Mouse (Mus musculus) heart, adult 9 months (tissue): ENCODE measurements around the gene Mettl9.

ENCODE experiments used
- DNase-seq, 2 experiments: peaks; one replicate each; pipeline ENCODE4 v3.0.0; 2022; ENCODE audit warnings: low spot score in 2 of 2

The Mettl9 gene

GRCm38 (mm10) chr7:121098614-121099389, 64.6 kb downstream of the Mettl9 start:
- no peak for DNase-seq

- DNase-seq = peak; percentile 65 to 81
These were observed 73.6 kb downstream of the Mettl9 start for GRCm38 (mm10) chr7:121107851-121108250.

- peak; percentile 13 to 27 for DNase-seq
These were observed 77.1 kb downstream of the Mettl9 start for GRCm38 (mm10) chr7:121111321-121111720.

GRCm38 (mm10) chr7:121111762-121112161, 77.5 kb downstream of the Mettl9 start:
- DNase-seq = no peak

GRCm38 (mm10) chr7:121120143-121120818, 86.0 kb downstream of the Mettl9 start:
- peak; percentile 80 to 83 for DNase-seq
